Mouse (Mus musculus) hindbrain, embryonic 10.5 days (tissue): ENCODE data around the gene Slc12a5. TPM values are rescaled to one million over a fixed set of nuclear protein-coding genes. Genes with fewer than 3 reads are reported as not detected.
A peak's percentile ranks its signal among the peaks of the same experiment; 100 is the strongest.

ENCODE experiments used
- DNase-seq: peaks from one replicate; pipeline ENCODE4 v3.0.0-alpha.2; 2017; ENCODE audit warnings: low spot score
- H3K27ac ChIP-seq: fragments of 300-500 bp; sonication (generic); 2 replicates; pipeline ENCODE4 v1.5.1; 2016; ENCODE audit warnings: mild to moderate bottlenecking, moderate library complexity
- H3K27me3 ChIP-seq: fragments of 300-500 bp; sonication (generic); 2 replicates; pipeline ENCODE4 v1.6.1; 2016; ENCODE audit warnings: mild to moderate bottlenecking; ENCODE audit not compliant: poor library complexity, insufficient read depth, severe bottlenecking
- H3K36me3 ChIP-seq: fragments of 300-500 bp; sonication (generic); 2 replicates; pipeline ENCODE4 v1.6.1; 2016; ENCODE audit warnings: mild to moderate bottlenecking, moderate library complexity
- H3K4me1 ChIP-seq: fragments of 300-500 bp; sonication (generic); replicated peaks from 2 replicates; pipeline ENCODE4 v1.6.1; 2016; ENCODE audit warnings: mild to moderate bottlenecking
- H3K4me3 ChIP-seq: fragments of 300-500 bp; sonication (generic); 2 replicates; pipeline ENCODE4 v1.5.1; 2016; ENCODE audit warnings: mild to moderate bottlenecking, moderate library complexity
- H3K9me3 ChIP-seq: fragments of 300-500 bp; sonication (generic); 2 replicates; pipeline ENCODE4 v1.6.1; 2016; ENCODE audit warnings: mild to moderate bottlenecking, moderate library complexity
- WGBS: fragments of 180-500 bp; shearing (Covaris S2); methylation state at CpG from one replicate; pipeline ENCODE4 v1.1.7; 2016; 5-methylcytosine and 5-hydroxymethylcytosine counted together
- polyA plus RNA-seq: library from polyadenylated mRNA; unstranded; fragments of >200 nt; fragmentation: Nextera tagmentation; extraction: Ambion mirVana; gene quantifications from 2 replicates; pipeline ENCODE4 v1.2.1, GENCODE M21; 2016

The Slc12a5 gene
- polyA plus RNA-seq, 1 experiment from 2014 or later = 5.1 TPM

DNA sequence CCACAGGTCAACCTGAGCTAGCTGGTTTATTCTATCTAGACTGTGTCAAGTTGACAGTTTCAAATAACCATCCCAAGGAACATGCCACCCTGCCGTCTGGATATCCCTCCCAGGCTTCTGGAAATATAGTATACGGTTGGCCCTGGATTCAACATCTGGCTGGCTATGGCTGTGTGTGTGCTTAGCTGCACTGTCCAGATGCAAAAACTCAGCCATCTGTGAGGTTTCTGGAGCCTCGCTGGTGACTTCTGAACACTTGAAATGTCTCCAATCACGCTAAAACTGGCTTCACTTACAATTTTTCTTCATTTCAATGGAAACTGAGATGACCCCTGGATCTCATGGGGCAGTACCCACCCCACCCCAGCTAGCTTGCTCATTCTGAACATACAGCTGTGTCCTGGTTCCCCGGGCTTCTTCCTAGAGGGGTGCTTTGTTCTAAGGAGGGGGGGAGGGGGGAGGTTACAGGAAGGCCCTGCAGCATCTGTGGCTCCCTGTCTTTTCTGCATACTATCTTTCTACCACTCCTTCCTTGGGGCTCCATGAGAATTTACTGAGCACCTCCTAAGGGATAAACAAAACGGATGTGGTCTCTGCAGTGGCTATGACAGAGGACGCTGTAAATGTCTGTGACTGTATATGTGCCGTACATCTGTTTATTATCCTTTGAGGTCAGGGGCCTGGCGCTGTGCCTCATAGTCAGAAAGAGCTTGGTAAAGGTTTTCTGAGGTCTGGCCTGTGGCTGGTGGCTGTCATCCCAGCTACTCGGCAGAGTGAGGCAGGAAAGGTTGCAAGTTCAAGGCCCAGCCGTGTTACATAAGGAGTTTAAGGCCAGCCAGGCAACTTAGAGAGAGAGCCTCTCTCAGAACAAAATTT is 29.7 kb upstream of the Slc12a5 start:
- peaks cover 26% of the 10 kb centered on the region for H3K27me3 ChIP-seq

DNA sequence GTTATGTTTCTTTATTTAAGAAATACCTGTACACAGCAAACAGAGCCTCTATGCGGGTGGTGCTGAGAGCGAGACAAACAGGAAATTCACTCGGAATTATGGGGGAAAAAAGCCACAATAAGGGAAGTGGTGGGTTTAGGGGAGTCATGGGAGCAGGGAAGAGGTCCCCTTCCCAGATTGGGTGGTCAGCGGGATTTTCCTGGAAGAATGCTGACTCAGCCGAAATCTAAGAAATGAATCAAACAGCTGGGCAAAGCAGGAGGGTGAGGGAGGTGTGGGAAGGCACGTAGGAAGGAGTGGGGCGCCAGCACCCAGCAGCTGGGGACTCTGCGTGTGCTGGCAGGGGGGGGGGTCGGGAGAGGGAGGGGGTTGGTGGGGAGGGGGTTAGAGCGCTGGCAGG is 27.1 kb upstream of the Slc12a5 start:
- no peak for DNase-seq
- Histone ChIP-seq H3K27me3 (peaks cover 52% of the 10 kb centered on the region), H3K36me3 (no peaks in the 10 kb centered on the region), H3K27ac (no peak overlapping the region), H3K9me3 (no peaks in the 10 kb centered on the region), H3K4me3 (no peak overlapping the region), H3K4me1 (peaks cover 21% of the 10 kb centered on the region)
- WGBS = 49% methylated on average over 10 of the region's 10 CpGs

More for the DNA sequence above, 29.7 kb upstream of the Slc12a5 start:
- no peak for DNase-seq
- Histone ChIP-seq H3K4me3 (no peak overlapping the region), H3K36me3 (no peaks in the 10 kb centered on the region), H3K27ac (no peak overlapping the region), H3K4me1 (peaks cover 12% of the 10 kb centered on the region), H3K9me3 (no peaks in the 10 kb centered on the region)
- 66% methylated on average over 11 of the region's 11 CpGs for WGBS

DNA sequence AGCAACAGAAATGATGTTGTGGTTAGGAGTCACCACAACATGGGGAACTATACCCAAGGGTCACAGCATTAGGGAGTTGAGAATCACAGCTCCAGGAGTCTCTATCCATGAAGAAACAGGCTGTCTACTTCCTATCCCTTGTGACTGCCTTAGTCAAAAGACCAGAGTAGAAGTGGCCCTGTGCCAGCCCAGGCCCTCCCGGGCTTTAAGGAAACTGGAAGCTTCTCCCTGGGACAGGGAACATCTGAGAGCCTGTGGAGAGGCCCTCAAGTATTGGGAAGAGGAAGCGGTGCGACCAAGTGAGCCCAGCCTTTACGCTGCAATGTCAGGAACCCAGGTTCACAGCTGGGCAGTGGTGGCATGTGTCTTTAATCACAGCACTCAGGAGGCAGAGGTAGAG is 24.6 kb upstream of the Slc12a5 start:
- WGBS = 79% methylated on average over 4 of the region's 4 CpGs
- Histone ChIP-seq H3K27me3 (peaks cover 76% of the 10 kb centered on the region), H3K27ac (no peak overlapping the region), H3K9me3 (no peaks in the 10 kb centered on the region), H3K4me3 (no peak overlapping the region), H3K4me1 (peaks cover 40% of the 10 kb centered on the region), H3K36me3 (no peaks in the 10 kb centered on the region)
- DNase-seq = no peak

DNA sequence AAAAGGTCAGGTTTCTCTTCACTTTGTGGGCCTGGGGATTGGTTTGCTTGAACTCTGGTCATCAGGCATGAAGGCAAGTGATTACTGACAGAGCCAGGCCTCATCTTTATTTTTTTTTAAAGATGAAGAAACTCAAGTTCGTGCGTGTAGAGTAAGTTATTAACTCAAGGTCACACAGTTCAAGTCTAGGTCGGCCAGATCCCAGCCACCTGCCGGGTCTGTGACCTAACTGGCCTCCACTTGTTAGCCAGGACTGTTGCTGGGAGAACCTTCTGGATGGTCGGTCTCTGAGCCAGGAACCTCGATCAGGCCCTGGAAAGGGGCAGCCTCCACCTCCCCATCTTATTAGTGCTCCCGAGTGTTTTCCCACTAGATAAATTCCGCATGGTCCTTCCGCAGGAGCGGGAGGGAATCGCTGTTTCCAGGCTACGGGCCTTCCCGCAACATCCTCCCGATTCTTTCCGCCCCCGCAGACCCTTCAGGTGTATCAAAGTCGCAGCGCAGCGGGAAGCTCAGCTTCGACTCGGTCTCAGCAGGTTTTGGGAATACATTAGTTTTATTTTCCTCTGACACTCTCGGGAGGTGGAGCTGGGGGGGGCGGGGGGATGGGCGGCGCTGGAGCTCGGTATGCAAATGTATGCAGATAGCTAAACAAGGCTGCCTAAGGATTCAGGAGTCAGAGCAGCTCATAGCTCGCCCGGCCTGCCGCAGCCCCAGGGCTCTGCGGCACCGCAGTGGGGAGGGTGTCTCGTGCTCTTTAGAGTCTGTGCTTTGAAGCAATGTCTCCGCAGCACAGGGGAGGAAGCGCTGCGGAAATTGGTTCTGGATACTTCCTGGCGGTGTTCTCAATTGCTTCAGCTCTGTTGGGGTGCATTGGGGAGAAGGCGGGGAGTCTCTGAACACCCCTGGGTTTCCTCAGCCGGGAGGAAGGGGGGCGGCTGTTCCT is 22.2 kb upstream of the Slc12a5 start:
- 2% methylated on average over 39 of the region's 39 CpGs for WGBS
- Histone ChIP-seq H3K9me3 (no peaks in the 10 kb centered on the region), H3K4me3 (peak overlapping the region; percentile 44), H3K36me3 (no peaks in the 10 kb centered on the region), H3K27me3 (peaks cover 91% of the 10 kb centered on the region), H3K4me1 (peaks cover 48% of the 10 kb centered on the region), H3K27ac (0 out of 2 replicates have a peak overlapping the region, but pooled peaks have one; percentile 19)
- peak; percentile 47 for DNase-seq

DNA sequence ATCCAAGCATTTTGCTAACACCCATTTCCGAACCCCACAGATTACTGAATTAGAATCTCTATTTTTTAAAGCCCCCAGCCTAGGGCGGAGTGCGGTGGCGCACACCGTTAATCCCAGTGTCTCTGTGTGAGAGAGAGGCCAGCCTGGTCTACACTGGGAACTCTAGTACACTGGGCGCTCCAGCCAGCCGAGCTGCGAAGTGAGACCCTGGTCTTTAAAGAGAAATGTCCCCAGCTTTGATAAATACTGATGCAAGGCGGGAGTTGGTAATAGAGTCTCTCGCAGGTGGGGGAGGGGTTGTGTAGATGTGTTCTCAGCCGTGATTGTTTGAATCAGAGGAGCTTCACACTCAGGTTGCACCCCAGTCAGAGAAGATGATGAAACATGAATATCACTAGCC is 21.5 kb upstream of the Slc12a5 start:
- Histone ChIP-seq H3K4me3 (peak overlapping the region; percentile 44), H3K9me3 (no peaks in the 10 kb centered on the region), H3K4me1 (peaks cover 48% of the 10 kb centered on the region), H3K27ac (no peak overlapping the region; the same call in 1 of the 2 replicates), H3K36me3 (no peaks in the 10 kb centered on the region), H3K27me3 (peaks cover 94% of the 10 kb centered on the region)
- DNase-seq = no peak
- whole genome bisulfite sequencing = 2% methylated on average over 11 of the region's 11 CpGs

DNA sequence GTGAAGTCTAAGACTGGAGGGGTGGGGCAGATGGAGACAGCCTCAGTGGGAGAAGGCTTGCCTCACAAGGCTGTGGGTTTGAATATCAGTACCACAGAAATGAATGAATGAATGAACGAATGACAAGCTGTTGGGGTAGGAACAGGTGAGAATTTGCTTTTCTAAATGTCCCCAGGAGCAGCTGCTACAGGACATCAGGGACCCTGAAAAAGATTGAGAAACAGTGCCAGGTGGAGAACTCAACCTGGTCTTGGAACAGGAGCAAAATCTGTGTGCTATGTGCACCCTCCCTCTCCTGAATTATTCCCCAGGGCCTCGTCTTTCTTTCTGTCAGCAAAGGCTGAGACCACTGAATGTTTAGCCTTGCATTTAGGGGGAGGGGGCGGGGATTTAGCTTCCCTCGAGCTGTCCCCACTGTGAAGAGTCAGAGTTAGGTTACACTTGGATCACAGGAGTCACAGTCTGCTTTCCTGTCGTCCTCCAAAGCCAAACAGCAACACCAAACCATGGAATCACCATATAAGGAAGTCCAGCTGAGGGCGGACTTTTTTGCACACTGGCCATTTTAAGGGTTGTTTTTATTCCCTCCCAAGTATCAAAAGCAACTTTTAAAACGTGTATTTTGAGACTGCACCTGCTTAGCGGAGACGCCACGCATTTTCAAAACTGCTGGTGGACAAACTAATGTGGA is 20.3 kb upstream of the Slc12a5 start, which contains the start of gene Mmp9:
TSS of gene Mmp9 (plus strand) at position 641 of the 691 bp plus-strand sequence.
- Histone ChIP-seq H3K4me1 (peaks cover 48% of the 10 kb centered on the region), H3K27ac (no peak within 1 kb of the TSS), H3K9me3 (no peaks in the 10 kb centered on the region), H3K4me3 (peak within 1 kb of the TSS; percentile 44; the same call in 1 of the 2 replicates), H3K36me3 (no peaks in the 10 kb centered on the region), H3K27me3 (peaks cover 83% of the 10 kb centered on the region)
- DNase-seq = no peak
- WGBS = 20% methylated on average over 10 of the region's 10 CpGs

DNA sequence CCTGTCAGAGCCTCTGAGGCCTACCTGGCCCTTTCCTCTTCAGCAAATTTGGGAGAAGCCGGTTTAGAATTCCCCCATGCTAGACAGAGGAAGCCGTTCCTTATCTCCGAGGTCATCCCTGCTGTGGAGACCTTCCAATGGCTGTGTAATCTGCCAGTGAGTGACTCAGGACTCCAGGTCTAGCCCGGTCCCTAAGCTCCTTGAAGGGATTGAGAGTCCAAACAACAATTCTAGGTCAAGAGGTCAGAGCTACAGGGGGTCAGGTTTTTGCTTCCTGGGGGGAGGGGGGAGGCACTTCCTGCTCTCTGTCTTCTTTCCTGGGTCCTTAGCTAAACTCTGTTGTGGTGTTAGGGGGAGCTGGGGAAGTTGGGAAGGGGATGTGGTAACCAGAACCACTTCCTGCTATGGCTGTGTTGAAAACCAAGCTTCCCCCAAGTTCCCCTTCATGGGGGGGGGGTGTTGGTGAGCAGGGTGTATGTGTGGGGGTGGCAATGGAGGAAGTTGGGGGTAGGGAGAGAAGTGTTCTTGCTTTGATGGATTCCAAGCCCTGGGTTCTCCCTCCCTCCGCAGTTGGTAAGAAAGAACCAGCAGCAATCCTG is 17.8 kb upstream of the Slc12a5 start:
- H3K36me3 ChIP-seq = no peaks in the 10 kb centered on the region
- H3K9me3 ChIP-seq = no peaks in the 10 kb centered on the region
- DNase-seq = no peak
- peaks cover 78% of the 10 kb centered on the region for H3K27me3 ChIP-seq
- H3K4me3 ChIP-seq = no peak overlapping the region
- no peak overlapping the region for H3K27ac ChIP-seq
- H3K4me1 ChIP-seq = peaks cover 51% of the 10 kb centered on the region
- WGBS = 15% methylated on average over 5 of the region's 5 CpGs

DNA sequence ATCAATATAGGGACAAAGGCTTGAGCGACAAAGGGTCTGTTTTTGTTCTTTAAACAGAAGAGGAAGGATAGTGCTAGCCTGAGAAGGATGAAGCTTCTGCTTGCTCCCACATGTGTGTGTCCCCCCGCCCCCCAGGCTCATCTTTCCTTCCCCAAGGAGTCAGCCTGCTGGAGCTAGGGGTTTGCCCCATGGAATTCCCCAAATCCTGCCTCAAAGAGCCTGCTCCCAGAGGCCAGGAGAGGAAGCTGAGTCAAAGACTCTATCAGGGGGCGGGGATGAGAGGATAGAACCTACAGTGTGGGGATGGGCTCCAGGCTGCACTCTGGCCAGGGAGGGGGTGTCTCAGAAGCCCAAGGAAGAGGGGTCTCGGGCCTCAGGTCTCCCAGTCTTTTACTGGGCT is 13.1 kb upstream of the Slc12a5 start:
- DNase-seq = no peak
- Histone ChIP-seq H3K9me3 (no peaks in the 10 kb centered on the region), H3K27ac (no peak overlapping the region), H3K4me1 (peaks cover 39% of the 10 kb centered on the region), H3K36me3 (no peaks in the 10 kb centered on the region), H3K27me3 (peaks cover 78% of the 10 kb centered on the region), H3K4me3 (no peak overlapping the region)
- 37% methylated on average over 4 of the region's 4 CpGs for WGBS

DNA sequence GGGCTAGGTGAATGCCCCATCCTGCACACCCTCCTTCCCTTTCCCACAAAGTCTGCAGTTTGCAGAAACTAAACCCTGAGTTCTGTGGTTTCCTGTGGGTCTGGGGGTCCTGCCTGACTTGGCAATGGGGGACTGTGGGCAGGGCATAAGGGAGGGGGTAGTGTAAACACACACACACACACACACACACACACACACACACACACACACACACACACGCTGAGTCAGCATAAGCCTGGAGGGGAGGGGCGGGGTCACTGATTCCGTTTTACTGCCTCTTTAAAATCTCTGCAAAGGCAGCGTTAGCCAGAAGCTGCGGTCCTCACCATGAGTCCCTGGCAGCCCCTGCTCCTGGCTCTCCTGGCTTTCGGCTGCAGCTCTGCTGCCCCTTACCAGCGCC is 12.7 kb upstream of the Slc12a5 start:
- Histone ChIP-seq H3K27me3 (peaks cover 78% of the 10 kb centered on the region), H3K4me1 (peaks cover 36% of the 10 kb centered on the region), H3K4me3 (no peak overlapping the region), H3K27ac (no peak overlapping the region), H3K36me3 (no peaks in the 10 kb centered on the region), H3K9me3 (no peaks in the 10 kb centered on the region)
- WGBS = 12% methylated on average over 7 of the region's 7 CpGs
- DNase-seq = no peak

DNA sequence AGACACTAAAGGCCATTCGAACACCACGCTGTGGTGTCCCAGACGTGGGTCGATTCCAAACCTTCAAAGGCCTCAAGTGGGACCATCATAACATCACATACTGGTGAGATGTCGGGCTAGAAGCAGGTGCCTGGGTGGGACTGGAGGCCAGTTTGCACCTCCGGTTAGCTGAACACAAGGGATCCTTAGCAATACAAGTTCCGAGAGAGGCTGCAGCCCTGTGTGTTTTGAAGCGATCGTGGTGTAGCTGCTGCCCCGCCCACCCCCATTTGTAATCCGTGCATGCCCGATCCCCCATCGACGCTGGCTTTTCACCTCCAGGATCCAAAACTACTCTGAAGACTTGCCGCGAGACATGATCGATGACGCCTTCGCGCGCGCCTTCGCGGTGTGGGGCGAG is 11.6 kb upstream of the Slc12a5 start:
- no peaks in the 10 kb centered on the region for H3K36me3 ChIP-seq
- WGBS = 9% methylated on average over 25 of the region's 25 CpGs
- DNase-seq = no peak
- H3K4me1 ChIP-seq = peaks cover 39% of the 10 kb centered on the region
- H3K27ac ChIP-seq = no peak overlapping the region
- no peaks in the 10 kb centered on the region for H3K9me3 ChIP-seq
- peaks cover 81% of the 10 kb centered on the region for H3K27me3 ChIP-seq
- peak overlapping the region; percentile 31 for H3K4me3 ChIP-seq

DNA sequence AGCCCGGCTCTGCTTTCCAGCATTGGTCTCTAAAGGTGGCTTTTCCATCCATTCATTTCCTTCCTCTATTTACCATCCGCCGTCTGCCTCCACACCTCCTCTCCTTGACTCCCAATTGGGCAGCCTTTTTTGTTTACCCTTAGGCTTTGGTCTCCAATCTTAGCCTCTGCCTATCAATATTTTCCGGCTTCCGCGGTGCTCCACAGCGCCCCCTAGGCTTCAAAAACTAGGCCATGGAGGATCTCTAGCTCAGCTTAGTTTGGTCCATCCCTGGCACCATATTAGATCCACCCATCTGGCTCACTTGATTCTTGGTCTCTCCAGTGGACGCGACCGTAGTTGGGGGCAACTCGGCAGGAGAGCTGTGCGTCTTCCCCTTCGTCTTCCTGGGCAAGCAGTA is 10.1 kb upstream of the Slc12a5 start:
- Histone ChIP-seq H3K9me3 (no peaks in the 10 kb centered on the region), H3K4me1 (peaks cover 39% of the 10 kb centered on the region), H3K27me3 (peaks cover 92% of the 10 kb centered on the region), H3K27ac (no peak overlapping the region), H3K36me3 (no peaks in the 10 kb centered on the region), H3K4me3 (no peak overlapping the region)
- WGBS = 27% methylated on average over 13 of the region's 13 CpGs
- peak; percentile 56 for DNase-seq

DNA sequence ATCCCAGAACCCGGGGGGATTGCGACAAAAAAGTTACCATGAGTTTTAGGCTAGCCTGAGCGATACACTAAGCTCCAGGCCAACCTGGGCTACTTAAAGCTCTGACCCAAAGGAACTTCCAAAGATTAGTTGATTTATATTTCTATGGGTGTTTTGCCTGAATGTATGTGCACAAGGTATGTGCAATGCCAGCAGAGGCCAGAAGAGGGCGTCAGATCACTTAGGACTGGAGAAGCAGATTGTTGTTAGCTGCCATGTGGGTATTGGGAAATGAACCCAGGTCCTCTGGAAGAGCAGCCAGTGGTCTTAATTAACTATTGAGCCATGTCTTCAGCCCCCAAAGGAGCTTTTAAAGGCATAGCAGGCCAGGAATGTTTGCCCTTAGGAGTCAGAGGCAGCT is 8.9 kb upstream of the Slc12a5 start:
- H3K9me3 ChIP-seq = no peaks in the 10 kb centered on the region
- no peaks in the 10 kb centered on the region for H3K36me3 ChIP-seq
- DNase-seq = no peak
- 81% methylated on average over 4 of the region's 4 CpGs for WGBS
- no peak overlapping the region for H3K27ac ChIP-seq
- H3K4me1 ChIP-seq = peaks cover 40% of the 10 kb centered on the region
- peaks cover 94% of the 10 kb centered on the region for H3K27me3 ChIP-seq
- no peak overlapping the region for H3K4me3 ChIP-seq
